Mouse (Mus musculus): ENCODE results near the gene Cacng6. TPM values are rescaled to one million over a fixed set of nuclear protein-coding genes. Genes with fewer than 3 reads are reported as not detected.

Gene Cacng6
- polyA plus RNA-seq, 1 experiment from 2014 or later, result 6.7 TPM

- H3K9ac ChIP-seq, result no peak overlapping the region
These were observed 1.9 kb upstream of the Cacng6 start for GRCm38 (mm10) chr7:3422051-3422450.

GRCm38 (mm10) chr7:3423430-3423829 lies 565 bp upstream of the Cacng6 start:
- peak; percentile 57; the same call in 1 of the 2 replicates for ATAC-seq (ENCODE audit: insufficient number of reproducible peaks, low FRiP score, low TSS enrichment, low read depth)
- Histone ChIP-seq H3K27me3 (peaks cover 59% of the 10 kb centered on the region), H3K4me2 (peak overlapping the region; percentile 34; the same call in 1 of the 2 replicates), H3K4me1 (peaks cover 9% of the 10 kb centered on the region), H3K9me3 (no peaks in the 10 kb centered on the region), H3K9ac (0 out of 2 replicates have a peak overlapping the region, but pooled peaks have one; percentile 2), H3K36me3 (no peaks in the 10 kb centered on the region), H3K4me3 (peak overlapping the region; percentile 23), H3K27ac (no peak overlapping the region; the same call in 1 of the 2 replicates)
- WGBS, result 2% methylated on average over 30 of the region's 30 CpGs

More at GRCm38 (mm10) chr7:3422051-3422450, 1.9 kb upstream of the Cacng6 start:
- Histone ChIP-seq H3K4me2 (no peak overlapping the region), H3K9me3 (no peaks in the 10 kb centered on the region), H3K27me3 (peaks cover 72% of the 10 kb centered on the region), H3K4me3 (no peak overlapping the region), H3K27ac (no peak overlapping the region), H3K36me3 (no peaks in the 10 kb centered on the region), H3K4me1 (peaks cover 9% of the 10 kb centered on the region)
- ATAC-seq (ENCODE audit: insufficient number of reproducible peaks, low FRiP score, low TSS enrichment, low read depth), result no peak
- WGBS, result 57% methylated on average over 7 of the region's 7 CpGs

- H3K4me3 ChIP-seq, result no peak overlapping the region
- WGBS, result 81% methylated on average over 5 of the region's 5 CpGs
- ATAC-seq (ENCODE audit: insufficient number of reproducible peaks, low FRiP score, low TSS enrichment, low read depth), result no peak
These were observed 1.1 kb downstream of the Cacng6 start for GRCm38 (mm10) chr7:3425141-3425540.

DNA sequence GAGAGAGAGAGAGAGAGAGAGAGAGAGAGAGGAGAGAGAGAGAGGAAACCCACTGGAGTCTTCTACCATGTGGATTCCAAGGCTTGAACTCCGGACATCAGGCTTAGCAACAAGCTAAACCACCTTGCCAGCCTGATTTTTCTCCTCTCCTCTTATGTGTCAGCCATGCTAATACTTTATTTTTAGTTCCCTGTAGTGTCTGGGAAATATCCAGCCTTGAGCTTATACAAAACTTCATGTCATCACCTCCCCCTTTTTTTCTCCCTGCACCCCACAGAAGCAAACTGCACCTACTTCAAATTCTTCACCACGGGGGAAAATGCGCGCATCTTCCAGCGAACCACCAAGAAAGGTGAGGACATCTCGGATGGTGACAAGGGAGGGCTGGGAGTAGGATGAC lies 6.2 kb downstream of the Cacng6 start:
- Histone ChIP-seq H3K36me3 (no peaks in the 10 kb centered on the region), H3K4me1 (no peaks in the 10 kb centered on the region), H3K27me3 (peaks cover 8% of the 10 kb centered on the region), H3K4me2 (no peak overlapping the region), H3K27ac (no peak overlapping the region), H3K9ac (no peak overlapping the region), H3K4me3 (no peak overlapping the region), H3K9me3 (no peaks in the 10 kb centered on the region)
- no peak for ATAC-seq (ENCODE audit: insufficient number of reproducible peaks, low FRiP score, low TSS enrichment, low read depth)
- WGBS, result 73% methylated on average over 6 of the region's 6 CpGs

More at GRCm38 (mm10) chr7:3425141-3425540, 1.1 kb downstream of the Cacng6 start:
- H3K36me3 ChIP-seq, result no peaks in the 10 kb centered on the region
- peaks cover 9% of the 10 kb centered on the region for H3K4me1 ChIP-seq
- no peak overlapping the region for H3K27ac ChIP-seq
- no peak overlapping the region for H3K9ac ChIP-seq
- H3K4me2 ChIP-seq, result no peak overlapping the region
- peaks cover 48% of the 10 kb centered on the region for H3K27me3 ChIP-seq
- no peaks in the 10 kb centered on the region for H3K9me3 ChIP-seq

DNA sequence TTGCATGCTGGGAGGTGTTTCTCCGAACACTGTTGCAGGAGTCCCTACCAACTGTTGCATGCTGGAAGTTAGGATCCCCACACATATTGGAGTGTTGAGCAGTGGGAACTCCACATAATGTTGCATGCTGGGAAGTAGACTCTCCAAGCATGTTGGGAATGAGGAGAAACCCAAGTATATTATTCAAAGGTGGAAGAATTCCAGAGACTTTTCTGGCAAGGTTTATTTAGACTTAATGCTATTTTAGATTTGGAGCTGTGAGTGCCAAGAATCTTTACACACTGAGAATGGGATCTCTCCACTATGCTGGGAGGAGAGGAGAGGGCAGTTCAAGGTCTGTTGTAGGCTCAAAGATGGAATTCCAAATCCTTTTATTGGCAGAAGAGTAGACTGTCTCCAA lies 8.1 kb downstream of the Cacng6 start:
- Histone ChIP-seq H3K9me3 (no peaks in the 10 kb centered on the region), H3K4me3 (no peak overlapping the region), H3K9ac (no peak overlapping the region), H3K4me1 (no peaks in the 10 kb centered on the region), H3K27me3 (0 out of 2 replicates have a peak, but pooled peaks cover 9% of the 10 kb centered on the region), H3K27ac (no peak overlapping the region), H3K36me3 (no peaks in the 10 kb centered on the region), H3K4me2 (no peak overlapping the region)
- ATAC-seq (ENCODE audit: insufficient number of reproducible peaks, low FRiP score, low TSS enrichment, low read depth), result no peak
- 63% methylated on average over 1 of the region's 1 CpGs for WGBS

DNA sequence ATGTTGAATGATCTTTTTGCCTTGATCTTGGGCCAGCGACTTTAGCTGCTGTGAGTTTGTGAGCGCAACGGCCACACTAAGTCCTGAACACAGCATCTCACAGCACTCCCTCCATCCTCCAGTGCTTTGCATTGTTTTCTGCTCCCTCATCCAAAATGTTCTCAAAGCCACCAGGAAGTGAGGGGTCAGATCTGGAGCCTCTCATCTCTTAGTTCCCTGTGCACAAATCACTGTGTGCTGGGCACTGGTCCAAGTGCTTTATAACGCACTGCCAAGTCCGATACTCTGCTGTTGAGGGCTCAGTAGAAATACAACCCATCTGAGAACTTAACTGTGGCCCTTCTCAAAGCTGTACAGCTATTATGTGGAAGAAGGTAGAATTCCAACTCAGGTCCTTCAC lies 13.9 kb downstream of the Cacng6 start:
- no peak for ATAC-seq (ENCODE audit: insufficient number of reproducible peaks, low FRiP score, low TSS enrichment, low read depth)

DNA sequence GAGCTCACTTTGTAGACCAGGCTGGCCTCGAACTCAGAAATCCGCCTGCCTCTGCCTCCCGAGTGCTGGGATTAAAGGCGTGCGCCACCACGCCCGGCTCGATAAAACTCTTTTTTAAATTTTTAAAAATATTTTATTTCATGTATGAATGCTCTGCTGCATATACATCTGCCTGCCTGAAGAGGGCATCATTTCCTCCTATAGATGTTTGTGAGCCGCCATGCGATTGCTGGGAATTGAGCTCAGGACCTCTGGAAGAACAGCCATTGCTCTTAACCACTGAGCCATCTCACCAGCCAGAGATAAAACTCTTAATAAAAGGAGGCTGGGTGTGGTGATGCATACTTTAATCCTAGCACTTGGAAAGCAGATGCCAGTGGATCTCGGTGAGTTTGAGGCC lies 16.0 kb downstream of the Cacng6 start:
- Histone ChIP-seq H3K27ac (no peak overlapping the region), H3K4me2 (no peak overlapping the region), H3K36me3 (no peaks in the 10 kb centered on the region), H3K4me3 (no peak overlapping the region), H3K27me3 (0 out of 2 replicates have a peak, but pooled peaks cover 5% of the 10 kb centered on the region), H3K9me3 (no peaks in the 10 kb centered on the region), H3K9ac (no peak overlapping the region), H3K4me1 (peaks cover 3% of the 10 kb centered on the region; the same call in 1 of the 2 replicates)
- 85% methylated on average over 11 of the region's 11 CpGs for WGBS
- no peak for ATAC-seq (ENCODE audit: insufficient number of reproducible peaks, low FRiP score, low TSS enrichment, low read depth)

More for the DNA sequence above, 13.9 kb downstream of the Cacng6 start:
- Histone ChIP-seq H3K36me3 (no peaks in the 10 kb centered on the region), H3K4me1 (peaks cover 3% of the 10 kb centered on the region; the same call in 1 of the 2 replicates), H3K27me3 (0 out of 2 replicates have a peak, but pooled peaks cover 5% of the 10 kb centered on the region), H3K27ac (no peak overlapping the region), H3K4me2 (no peak overlapping the region), H3K9me3 (no peaks in the 10 kb centered on the region), H3K9ac (no peak overlapping the region), H3K4me3 (no peak overlapping the region)
- 30% methylated on average over 5 of the region's 5 CpGs for whole genome bisulfite sequencing

DNA sequence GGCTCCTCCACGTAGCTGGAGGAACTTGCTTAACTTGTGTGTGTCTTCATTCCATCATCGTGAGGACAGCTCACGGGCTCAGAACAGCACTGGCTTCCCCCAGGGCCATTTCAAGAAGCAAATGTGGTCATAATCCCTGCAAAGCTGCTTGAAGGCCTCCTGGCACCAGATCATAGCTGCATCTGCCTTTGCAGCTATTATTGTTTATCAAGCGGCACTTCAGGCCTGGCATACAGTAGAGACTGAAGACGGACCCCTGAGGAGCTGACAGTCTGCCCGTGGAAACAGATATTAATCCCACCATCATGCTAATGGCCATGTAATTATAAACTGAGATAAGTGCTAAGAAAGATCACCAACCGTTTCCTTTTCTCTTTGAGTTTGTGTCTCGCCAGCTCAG lies 16.5 kb downstream of the Cacng6 start:
- Histone ChIP-seq H3K36me3 (no peaks in the 10 kb centered on the region), H3K4me3 (no peak overlapping the region), H3K27ac (no peak overlapping the region), H3K9me3 (no peaks in the 10 kb centered on the region), H3K27me3 (0 out of 2 replicates have a peak, but pooled peaks cover 5% of the 10 kb centered on the region), H3K4me2 (no peak overlapping the region), H3K4me1 (peaks cover 3% of the 10 kb centered on the region; the same call in 1 of the 2 replicates), H3K9ac (no peak overlapping the region)
- 53% methylated on average over 8 of the region's 8 CpGs for whole genome bisulfite sequencing
- ATAC-seq (ENCODE audit: insufficient number of reproducible peaks, low FRiP score, low TSS enrichment, low read depth), result no peak

- Histone ChIP-seq H3K9ac (no peak overlapping the region), H3K27me3 (no peaks in the 10 kb centered on the region), H3K4me1 (peaks cover 3% of the 10 kb centered on the region; the same call in 1 of the 2 replicates), H3K4me2 (no peak overlapping the region), H3K27ac (no peak overlapping the region), H3K9me3 (no peaks in the 10 kb centered on the region), H3K36me3 (no peaks in the 10 kb centered on the region), H3K4me3 (no peak overlapping the region)
- ATAC-seq (ENCODE audit: insufficient number of reproducible peaks, low FRiP score, low TSS enrichment, low read depth), result no peak
- WGBS, result 82% methylated on average over 10 of the region's 10 CpGs
These were observed 18.6 kb downstream of the Cacng6 start for GRCm38 (mm10) chr7:3442476-3443062.

DNA sequence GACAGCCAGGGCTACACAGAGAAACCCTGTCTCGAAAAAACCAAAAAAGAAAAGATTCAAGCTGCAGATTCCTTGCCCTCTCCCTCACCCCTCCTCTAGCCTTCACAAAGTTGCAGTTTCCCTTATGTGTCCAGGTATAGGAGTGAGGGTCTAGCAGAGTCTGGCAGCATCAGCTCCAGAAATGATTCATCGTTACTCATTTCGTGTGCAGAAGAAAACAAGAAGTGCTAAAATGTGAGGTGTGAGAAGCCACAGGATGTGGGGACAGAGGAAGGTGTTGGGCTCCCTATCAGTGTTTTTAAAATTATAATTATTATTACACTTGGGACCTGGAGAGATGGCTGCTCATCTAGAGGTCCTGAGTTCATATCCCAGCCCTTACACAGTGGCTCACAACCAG lies 20.7 kb downstream of the Cacng6 start:
- H3K9me3 ChIP-seq, result no peaks in the 10 kb centered on the region
- no peak overlapping the region for H3K4me2 ChIP-seq
- H3K9ac ChIP-seq, result no peak overlapping the region
- H3K27ac ChIP-seq, result no peak overlapping the region
- ATAC-seq (ENCODE audit: insufficient number of reproducible peaks, low FRiP score, low TSS enrichment, low read depth), result no peak
- no peaks in the 10 kb centered on the region for H3K36me3 ChIP-seq
- no peaks in the 10 kb centered on the region for H3K27me3 ChIP-seq
- WGBS, result 75% methylated on average over 3 of the region's 3 CpGs
- H3K4me1 ChIP-seq, result no peaks in the 10 kb centered on the region
- H3K4me3 ChIP-seq, result no peak overlapping the region

DNA sequence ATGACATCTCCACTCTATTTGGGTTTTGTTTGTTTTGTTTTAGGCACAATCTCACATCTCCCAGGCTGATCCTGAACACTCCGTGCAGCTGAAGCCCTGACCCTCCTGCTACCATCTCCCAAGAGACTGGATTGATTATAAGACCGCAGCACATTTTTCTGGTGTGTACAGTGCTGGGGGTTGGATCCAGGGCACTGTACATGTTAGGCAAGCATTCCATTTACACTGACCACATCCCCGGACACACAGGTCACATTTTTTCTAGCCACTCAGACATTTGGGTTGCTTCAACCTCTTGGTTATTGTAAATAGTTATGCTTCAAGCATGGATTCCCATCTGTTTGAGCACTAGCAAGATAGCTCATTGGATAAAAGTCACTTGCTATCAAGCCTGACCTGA lies 22.6 kb downstream of the Cacng6 start:
- no peak overlapping the region for H3K9ac ChIP-seq
- no peaks in the 10 kb centered on the region for H3K27me3 ChIP-seq
- no peaks in the 10 kb centered on the region for H3K36me3 ChIP-seq
- no peak overlapping the region for H3K4me3 ChIP-seq
- no peak overlapping the region for H3K4me2 ChIP-seq
- H3K9me3 ChIP-seq, result no peaks in the 10 kb centered on the region
- WGBS, result 83% methylated on average over 3 of the region's 3 CpGs
- ATAC-seq (ENCODE audit: insufficient number of reproducible peaks, low FRiP score, low TSS enrichment, low read depth), result no peak
- H3K27ac ChIP-seq, result no peak overlapping the region
- H3K4me1 ChIP-seq, result no peaks in the 10 kb centered on the region

DNA sequence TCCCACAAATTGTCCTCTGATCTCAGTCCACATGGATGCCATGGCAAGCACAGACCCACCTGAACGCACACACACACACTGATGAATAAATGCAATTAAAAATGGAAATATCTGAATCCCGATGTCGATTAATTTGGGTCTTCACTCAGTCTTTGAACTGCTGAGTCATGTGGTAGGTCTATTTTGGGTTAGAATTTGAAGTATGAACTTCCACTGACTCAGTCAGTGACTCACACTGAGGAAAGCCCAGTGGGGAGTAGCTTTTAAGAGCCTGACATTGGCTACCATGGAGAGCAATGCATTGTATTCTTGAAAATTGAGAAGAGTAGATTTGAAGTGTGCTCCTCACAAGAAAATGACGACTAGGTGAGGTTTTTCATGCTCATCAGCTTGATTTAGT lies 23.0 kb downstream of the Cacng6 start:
- no peaks in the 10 kb centered on the region for H3K27me3 ChIP-seq
- H3K9me3 ChIP-seq, result no peaks in the 10 kb centered on the region
- no peak overlapping the region for H3K4me2 ChIP-seq
- no peak overlapping the region for H3K27ac ChIP-seq
- H3K4me1 ChIP-seq, result no peaks in the 10 kb centered on the region
- H3K9ac ChIP-seq, result no peak overlapping the region
- H3K36me3 ChIP-seq, result no peaks in the 10 kb centered on the region
- 74% methylated on average over 4 of the region's 4 CpGs for WGBS
- ATAC-seq (ENCODE audit: insufficient number of reproducible peaks, low FRiP score, low TSS enrichment, low read depth), result no peak
- no peak overlapping the region for H3K4me3 ChIP-seq
